Mouse (Mus musculus): ENCODE data around the gene Ralgds.

- no peak for TF ChIP-seq CTCF (IDR thresholded peaks at IDR 0.05)
- TF ChIP-seq EP300 (IDR thresholded peaks at IDR 0.05): 0 out of 2 replicates have a peak, but pooled peaks have one; percentile 24
These were observed 10.8 kb downstream of the Ralgds start for GRCm38 (mm10) chr2:28523643-28524117.
